Mouse (Mus musculus) cerebellum, postnatal 36 days (tissue): ENCODE data around the gene Selenow.
"Not testable (repeated sequence)": the region's sequence is repeated elsewhere in the genome, so short reads cannot be mapped to it uniquely, and the experiment has no call there.

ENCODE experiments used
- DNase-seq, 2 experiments: peaks; one replicate each; pipeline ENCODE4 v3.0.0; 2021 to 2022; ENCODE audit warnings: mixed read lengths in 2 of 2

Selenow gene

DNA sequence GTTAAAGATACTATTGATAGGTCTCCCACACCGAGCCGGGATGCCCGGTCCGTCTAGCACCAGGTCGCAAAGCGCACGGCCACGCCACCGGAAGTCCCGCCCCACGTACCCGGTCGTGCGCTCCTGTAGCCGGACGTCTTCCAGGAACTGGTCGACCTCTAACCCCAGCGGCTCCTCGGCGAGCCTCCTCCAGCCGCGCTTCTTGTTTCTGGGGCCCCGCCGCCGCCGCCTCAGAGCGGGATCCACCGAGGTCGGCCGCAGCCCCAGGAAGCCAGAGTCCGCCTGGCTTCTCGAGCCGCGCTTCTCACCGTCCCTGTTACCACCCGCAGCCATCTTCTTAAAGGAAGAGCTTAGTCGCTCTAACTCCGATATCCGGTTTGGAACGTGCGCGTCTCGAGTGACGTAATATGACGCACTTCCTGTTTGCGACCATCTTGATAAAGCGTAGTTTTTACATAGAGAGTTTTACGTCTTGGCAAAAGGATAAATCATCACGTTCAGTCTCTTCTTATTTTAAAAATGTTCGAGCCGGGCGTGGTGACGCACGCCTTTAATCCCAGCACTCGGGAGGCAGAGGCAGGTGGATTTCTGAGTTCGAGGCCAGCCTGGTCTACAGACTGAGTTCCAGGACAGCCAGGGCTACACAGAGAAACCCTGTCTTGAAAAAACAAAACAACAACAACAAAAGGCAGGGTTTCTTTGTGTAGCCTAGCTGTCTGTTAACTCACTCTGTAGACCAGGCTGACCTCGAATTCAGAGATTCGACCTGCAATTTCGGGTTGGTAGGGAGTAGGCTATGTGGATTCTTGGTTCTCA lies 23.7 kb upstream of the Selenow start, which contains the start of gene Nop53:
Nop53 (minus strand) TSS at position 354 of the 816 bp plus-strand sequence.
- peak; percentile 94 to 95 for DNase-seq

DNA sequence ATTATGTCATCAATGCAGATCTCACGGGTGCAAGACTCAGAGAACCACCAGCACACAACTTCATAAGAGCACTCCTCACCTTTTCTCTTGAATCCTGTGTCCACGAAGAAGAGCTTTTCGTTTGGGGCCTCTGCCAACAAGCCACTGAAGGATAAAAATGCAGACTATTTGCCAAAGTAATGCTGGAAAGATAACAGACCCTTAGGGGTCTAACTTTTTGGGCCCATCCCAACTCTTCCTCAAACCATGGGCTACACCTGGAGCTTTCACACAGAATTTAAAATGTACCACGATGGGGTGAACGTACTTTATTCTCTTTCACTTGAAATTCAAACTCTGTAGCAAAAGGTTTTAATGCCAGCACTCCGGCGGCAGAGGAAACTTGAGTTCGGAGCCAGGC lies 23.0 kb upstream of the Selenow start:
- DNase-seq, result no peak

DNA sequence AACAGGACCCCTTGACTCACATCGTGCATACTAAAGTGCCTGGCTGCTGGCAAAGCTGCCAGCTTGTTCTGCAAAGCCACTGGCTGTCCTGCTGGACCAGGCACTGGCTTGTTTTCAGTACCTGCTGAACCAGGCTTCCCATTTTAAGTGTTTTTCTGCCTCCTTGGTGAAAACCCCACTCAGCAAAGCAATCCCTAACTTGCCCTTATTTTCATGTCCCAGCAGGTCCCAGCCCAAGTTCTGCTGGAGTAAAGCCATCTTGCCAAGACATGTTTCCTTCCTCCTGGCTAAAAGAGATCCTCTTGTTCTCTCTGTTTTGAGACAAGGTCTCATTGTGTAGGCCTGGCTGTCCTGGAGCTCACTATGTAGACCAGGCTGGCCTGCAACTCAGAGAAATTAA lies 22.1 kb upstream of the Selenow start:
- no peak for DNase-seq

DNA sequence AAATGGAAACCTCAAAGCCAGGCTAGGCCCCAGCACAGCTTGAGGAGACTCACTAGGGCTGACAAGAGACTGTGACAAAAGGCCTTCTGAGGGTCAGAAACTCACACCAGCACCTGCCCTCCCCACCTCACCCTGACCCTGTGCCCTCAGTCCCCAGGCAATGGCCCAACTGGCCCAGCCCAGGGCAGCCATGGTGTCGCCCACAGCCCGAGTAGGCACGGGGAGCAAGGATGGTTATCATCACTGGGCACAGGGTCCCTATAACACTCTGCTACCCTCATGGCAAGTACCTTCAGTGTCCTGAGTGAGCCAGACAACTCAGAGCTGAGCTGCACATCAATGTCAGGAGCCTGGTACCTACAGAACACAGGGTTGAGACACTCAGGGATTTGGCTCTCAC lies 16.4 kb upstream of the Selenow start:
- DNase-seq, result no peak

DNA sequence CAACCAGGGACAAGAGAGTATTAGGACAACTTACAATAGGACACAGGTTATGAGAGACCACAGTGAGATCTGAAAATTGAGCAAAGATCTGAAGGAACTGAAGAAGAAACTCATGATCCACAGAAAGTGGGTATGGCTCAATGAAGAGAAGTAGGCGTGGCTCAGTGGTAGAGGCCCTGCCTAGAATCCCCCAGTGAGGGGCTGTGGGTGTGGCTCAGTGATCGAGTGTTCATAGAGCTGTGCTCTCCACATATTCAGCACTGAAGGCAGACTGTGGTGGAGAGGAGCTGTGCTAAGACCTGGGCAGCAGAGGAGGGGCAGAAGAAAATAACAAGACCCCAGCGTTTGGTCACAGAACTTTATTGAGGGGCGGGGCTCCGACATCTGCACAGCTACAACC lies 15.3 kb upstream of the Selenow start:
- DNase-seq, result no peak

DNA sequence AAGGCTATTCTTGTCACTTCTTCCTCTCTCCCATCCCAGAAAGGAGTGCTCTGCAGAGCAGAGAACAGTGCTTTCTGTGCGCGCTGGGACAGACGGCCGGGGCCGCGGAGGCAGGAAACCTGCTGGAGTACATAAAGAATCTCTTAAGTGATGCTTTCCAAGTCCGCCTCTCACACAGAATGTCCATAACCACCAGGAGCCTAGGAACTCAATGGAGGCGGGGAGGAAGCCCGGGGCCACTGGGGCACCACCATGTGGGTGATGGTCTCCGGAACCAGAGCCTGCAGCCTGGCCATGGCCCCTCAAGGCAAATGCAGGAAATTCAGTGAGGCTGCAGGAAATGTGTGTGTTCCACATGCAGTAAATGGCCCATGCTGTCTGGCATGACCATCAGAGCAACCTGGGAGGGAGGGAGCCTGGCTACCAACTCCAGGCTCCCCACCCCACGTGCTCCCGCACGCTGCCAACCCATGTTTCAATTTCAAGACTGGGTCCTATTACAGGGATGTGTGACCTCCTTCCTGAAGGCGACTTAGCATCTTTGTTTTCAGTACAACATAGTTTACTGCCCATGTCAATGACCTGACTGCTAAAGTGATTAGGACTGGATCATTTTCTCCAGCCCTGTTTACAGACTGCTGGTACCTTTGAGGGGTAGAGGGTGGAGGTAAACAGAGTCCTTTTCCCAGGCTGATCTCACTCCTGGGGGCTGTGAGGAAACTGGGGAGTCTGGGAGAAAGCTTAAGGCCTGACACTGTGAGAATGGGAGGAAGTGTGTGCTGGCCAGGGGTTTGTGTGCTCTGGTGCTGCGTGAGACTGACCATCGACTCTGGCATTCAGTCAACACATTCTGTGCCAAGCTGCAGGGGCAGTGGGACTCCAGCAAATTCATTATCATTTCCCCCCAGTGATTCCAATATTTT lies 11.5 kb upstream of the Selenow start:
- DNase-seq, result no peak

DNA sequence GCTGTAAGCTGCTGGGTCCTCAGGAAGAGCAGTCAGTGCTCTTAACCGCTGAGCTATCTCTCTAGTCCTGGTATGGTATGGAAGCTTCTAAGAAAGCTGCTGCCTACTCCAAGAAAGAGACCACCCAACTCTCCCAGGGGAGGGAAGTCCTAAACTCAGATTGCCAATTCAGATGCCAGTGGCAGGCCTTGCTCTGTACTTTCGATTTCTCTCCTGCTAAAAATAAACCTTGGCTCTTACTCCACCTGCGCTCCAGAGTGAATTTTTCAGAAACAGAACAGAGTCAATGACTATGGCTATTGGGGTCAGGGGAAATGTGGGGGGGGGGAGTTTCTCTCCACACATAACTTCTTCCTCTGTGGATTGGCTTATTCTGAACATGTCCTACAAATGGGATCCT lies 9.4 kb upstream of the Selenow start:
- DNase-seq, result no peak

DNA sequence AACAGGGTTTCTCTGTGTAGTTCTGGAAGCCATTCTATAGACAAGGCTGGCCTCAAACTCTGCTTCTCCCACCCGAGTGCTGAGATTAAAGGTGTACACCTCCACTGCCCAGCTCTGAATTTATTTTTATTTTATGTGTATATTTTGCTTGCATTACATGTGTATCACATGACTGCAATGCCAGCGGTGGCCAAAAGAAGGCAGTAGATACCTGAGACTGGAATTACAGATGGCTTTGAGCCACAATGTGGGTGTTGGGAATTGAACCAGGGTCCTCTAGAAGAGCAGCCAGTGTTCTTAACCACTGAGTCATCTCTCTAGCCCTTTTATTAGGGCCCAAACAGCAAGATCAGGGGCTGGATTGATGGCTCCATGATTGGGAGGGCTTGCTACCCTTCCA lies 8.3 kb upstream of the Selenow start:
- no peak for DNase-seq

DNA sequence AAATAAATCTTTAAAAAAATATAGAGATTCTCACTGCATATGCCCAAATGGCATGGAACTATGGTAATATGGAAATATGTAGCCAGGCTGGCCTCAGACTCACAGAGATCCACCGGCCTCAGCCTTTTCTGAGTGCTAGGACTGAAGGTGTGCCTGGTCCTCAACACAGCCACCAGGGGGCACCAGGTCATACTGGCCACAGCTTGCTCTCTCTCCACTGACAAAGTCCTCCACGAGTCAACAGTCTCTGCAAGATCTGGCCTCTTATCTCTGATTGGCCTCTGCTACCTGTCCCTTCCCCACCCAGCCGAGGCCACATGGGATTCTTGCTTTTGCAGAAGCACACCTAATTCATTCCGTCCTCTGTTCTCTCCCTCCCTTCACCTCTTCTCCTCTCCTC lies 7.7 kb upstream of the Selenow start:
- DNase-seq, result peak; percentile 49 to 62

DNA sequence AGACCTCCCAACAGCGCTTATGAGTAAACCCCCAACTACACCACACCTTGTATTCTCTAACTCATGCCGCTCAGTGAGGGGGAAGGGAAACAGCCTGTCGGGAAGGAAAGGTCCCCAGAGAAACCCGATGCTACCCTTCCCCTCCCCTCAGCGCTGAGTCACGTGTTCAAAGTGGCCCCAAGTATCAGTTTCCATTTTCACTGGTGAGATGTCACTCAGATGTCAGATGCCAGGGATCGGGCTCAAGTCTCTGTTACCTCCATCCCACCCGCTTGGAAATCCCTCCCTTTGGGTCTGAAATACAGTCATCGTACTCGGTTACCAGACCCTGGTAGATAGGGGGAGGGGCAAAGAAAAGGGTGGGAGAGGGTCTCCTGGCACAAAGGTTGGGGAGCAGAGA lies 406 bp downstream of the Selenow start:
- peak in 1 of 2 experiments; percentile 16 for DNase-seq

DNA sequence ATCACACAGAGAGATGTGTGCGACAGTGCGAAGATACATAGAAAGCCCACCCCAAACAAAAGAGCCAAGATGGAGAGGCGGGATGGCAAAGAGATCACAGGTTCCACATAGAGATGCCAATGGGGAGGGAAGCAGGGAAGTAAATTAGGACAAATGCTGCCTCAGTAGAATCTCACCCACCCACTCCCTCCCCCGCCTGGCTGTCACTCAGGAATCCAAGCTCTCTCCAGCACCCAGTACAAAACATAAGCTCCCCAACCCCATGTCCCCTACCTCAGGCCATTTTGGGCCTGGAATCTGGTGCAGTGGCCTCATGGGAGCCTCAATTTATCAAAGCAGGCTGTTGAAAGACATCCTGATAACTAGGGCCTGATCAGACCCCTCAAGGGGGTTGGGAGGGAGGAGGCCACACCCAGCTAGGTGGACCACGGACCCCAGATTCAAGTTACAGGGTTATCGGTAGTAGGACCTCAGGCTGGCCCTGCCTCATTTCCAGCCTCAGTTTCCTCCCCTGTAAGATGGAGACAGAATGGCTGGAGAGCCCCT lies 1.5 kb downstream of the Selenow start:
- DNase-seq, result no peak

DNA sequence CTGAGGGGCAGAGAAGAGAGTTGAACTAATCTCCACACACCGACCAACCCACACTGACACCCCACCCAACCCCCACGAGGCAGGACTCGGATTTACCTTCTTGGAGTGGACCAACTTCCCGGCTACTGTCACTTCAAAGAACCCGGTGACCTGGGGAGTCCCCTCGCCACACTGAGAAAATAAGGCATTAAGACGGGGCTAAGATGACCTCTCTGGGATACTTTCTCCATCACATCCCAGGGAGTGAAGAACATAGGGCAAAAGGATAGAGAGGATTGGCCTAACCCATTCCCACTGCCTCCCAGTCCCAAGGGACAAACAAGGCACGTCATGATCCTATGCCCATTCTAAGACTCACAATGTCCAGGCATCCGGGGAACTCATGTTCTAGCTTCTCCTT lies 2.3 kb downstream of the Selenow start:
- no peak for DNase-seq

DNA sequence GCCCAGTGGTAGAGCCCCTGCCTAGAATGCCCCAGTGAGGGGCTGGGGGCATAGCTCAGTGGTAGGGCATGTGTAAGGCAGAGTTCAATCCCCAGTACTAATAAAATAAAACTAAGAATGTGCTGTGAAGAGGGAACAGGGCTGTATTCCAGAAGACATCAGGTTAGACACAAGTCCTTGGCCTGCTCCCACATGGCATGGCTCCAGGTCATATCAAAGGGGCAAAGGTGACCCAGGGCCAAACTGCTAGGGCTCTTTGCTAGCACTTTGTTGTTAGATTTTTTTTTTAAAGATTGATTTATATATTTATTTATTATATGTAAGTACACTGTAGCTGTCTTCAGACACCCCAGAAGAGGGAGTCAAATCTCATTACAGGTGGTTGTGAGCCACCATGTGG lies 3.8 kb downstream of the Selenow start:
- DNase-seq, result no peak

DNA sequence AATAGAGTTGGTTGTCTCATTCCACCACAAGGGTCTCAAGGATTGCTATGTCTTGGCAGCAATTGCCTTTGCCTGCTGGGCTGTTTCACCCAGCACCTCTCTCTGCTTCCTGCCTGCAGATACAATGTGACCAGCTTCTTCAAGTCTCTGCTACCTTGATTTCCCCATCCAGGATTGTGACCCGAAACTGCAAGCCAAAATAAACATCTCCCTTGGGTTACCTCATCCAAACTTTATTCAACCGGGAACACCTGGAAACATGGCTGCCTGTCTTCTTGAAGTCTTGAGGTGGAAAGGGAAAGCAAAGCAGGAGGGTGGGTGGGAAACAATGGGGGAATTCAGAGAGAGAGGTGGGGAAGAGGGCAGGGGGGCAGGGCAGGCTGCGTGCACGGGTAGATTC lies 5.2 kb downstream of the Selenow start:
- DNase-seq, result no peak

DNA sequence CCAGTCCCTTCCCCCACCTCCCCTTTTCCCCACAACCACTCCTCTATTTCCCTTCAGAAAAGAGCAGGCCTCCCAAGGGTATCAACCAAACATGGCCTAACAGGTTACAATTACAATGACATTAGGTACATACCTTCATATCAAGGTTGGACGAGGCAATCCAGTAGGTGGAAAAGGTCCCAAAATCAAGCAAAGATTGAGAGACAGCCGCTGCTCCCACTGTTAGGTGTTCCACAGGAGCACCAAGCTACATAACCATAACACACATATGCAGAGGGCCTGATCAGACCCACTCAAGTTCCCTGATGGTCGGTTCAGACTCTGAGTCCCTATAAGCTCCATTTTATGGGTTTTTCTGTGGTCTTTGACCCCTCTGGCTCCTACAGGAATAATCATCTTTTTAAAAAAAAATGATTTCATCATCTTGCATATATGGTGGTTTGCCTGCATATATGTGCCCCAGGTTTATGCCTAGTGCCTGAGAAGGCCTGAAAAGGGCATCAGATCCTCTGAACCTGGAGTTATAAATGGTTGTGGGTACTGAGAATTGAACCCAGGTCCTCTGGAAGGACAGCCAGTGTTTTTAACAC lies 6.0 kb downstream of the Selenow start:
- no peak for DNase-seq

DNA sequence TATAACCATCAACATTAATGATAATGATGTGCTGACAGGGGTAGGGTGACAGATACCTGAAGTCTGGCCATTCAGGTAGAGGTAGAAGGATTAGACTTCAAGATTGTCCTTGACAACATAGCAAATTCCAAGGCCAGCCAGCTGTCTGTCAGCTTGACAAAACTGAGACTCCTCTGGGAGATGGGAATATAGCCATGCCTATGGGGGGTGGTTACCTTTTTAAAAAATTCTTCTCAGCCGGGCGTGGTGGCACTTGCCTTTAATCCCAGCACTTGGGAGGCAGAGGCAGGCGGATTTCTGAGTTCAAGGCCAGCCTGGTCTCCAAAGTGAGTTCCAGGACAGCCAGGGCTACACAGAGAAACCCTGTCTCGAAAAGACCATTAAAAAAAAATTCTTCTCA lies 6.5 kb downstream of the Selenow start:
- not testable (repeated sequence) for DNase-seq

DNA sequence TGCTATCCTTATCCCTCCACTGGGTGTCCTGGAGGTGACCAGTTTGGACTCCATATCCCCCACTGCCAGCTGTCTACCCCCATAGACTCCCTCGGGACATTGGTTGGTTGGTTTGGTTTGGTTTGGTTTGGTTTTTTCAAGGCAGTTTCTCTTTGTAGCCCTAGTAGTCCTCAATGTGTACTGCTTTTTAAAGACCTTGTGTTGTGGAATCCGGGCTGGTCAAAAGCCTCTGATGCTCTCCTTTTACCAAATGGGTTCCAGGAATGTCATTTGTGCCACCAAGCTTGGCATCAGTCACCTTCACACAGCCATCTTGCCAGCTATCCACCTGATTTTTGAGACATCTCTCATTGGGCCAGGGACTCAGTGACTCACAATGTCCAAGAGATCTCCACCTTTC lies 7.5 kb downstream of the Selenow start:
- no peak for DNase-seq

DNA sequence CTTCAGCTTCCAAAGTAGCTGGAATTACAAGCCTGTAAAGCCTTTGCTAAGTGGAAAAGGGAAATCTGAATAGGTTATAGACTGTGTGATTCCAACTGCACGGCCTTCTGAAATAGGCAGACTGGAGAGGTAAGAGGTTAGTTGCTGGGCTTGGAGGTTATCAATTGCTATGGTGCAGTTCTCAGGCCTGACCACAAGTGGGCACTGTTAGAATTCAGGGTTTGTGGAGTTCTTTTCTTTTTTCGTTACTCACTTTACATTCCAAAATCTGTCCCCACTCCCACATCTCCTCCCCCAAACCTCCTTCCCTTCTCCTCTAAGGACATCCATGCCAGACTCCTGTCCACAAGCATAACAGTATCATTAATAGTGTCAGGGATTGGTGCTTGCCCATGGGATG lies 8.0 kb downstream of the Selenow start:
- DNase-seq, result peak in 1 of 2 experiments; percentile 39

DNA sequence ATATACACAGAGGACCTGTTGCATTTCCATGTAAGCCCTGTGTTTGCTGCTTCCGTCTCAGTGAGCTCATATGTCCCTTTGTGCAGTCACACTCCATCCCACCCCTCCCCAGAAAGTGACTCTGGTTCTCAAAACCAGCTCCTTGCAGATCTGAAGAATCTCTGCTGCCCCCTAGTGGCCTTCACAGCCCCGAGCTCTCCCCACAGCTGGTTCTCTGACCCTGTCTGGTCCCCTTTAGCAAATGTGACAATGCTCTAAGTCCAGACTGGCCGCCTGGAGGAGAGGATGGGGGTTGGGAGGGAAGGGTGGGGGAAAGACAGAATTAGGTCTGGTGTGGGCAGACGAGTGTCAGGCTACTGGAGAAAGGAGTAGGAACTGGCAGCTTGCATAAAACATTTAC lies 10.0 kb downstream of the Selenow start:
- peak; percentile 59 for DNase-seq

DNA sequence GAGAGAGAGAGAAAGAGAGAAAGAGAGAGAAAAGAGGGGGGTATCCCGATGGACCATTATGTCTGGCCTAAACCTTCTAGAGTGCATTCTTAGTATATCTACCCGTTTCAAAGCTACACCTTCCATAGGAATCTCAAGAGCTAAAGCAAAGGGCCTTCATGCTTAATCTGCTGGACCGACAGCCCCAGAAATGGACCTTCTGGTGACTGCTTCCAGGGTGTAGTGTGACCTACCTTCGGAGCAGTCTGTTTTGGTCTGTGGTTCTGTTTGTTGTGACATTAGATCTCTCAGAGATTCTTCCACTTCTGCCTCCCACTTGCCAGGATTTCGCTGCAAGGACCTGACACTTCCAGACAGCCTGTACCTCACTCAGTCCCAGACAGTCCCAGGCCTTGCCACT lies 11.7 kb downstream of the Selenow start:
- no peak for DNase-seq

DNA sequence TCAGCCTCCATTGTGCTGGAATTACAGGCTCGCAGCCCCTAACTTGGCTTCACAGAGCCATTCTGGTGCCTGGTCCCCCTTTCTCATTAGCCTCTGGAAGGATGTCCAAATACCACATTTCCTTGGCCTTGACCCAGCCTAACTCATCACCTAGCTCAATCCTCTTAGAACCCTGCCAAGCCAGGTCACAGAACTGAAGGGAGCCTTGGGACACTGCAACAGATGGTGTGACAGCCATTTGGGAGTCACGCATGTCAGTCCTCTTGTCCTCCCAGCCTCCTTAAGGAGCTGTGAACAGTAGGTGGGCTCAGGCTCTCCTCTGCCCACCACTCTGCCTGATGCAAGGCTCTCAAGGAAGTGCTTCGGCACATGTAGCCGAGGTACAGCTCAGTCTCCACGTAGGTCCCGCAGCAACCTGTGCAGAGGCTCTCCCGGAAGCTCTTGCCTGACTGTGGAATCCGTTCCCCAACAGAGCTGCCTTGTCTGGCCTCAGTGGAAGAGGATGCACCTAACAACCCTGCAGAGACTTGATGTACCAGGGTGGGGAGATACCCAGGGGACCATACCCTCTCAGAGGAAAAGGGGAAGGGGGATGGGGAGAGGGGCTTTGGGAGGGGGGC lies 14.1 kb downstream of the Selenow start:
- DNase-seq, result no peak

DNA sequence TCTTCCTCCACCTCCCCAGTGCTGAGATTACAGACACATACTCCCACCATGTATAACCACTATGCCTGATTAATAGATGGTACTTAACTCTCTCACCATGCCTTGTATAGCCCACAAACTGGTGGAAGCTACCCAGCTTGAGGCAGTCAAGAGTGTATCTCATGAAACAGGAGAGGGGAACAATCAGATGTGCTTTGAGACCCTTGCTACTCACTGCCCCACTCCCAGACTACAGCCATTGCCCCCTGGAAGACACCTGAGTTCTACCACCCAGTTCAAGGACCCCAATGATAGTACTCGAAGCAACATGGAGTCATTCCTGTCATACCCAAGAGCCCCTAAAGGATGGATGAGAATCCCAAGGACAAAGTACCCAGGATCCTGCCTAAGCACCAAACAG lies 15.6 kb downstream of the Selenow start:
- DNase-seq, result no peak

DNA sequence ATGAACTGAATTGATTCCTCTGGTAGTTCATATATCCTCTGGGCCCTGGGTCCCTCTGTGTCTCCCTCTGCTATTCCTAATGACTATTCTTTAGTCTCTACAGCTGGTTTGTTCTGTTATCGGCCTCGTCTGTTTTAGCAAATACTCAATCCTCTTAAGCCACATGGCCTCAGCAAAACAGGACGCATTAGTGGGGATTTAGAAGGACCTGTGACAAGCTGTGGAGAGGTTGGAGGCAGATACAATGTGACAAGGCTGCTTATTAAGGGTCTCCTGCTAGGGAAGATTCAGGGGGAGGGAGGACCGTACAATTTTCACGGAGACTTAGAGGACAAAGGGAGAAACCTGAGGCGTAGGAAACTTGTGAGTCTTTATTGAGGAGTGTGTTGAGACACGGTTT lies 16.3 kb downstream of the Selenow start:
- no peak for DNase-seq
